Mouse (Mus musculus) adrenal gland, adult 18-20 months (tissue): ENCODE results near the gene Rps6kb2. TPM values are rescaled to one million over a fixed set of nuclear protein-coding genes. Genes with fewer than 3 reads are reported as not detected.
A peak's percentile ranks its signal among the peaks of the same experiment; 100 is the strongest.
"Not testable (repeated sequence)": the region's sequence is repeated elsewhere in the genome, so short reads cannot be mapped to it uniquely, and the experiment has no call there.

Experiments used
- DNase-seq, 2 experiments: peaks; one replicate each; pipeline ENCODE4 v3.0.0; 2021 to 2022; ENCODE audit warnings: low spot score in 2 of 2
- total RNA-seq, 2 experiments: library from RNA; stranded (reverse); gene quantifications; 1 replicate in 1 of 2; 2 replicates in 1 of 2; pipeline ENCODE4 v1.2.3; 2021

Gene Rps6kb2
- total RNA-seq, 2 experiments from 2014 or later, result 30.2 to 36.3 TPM

- DNase-seq, result no peak
Measured at GRCm38 (mm10) chr19:4143759-4144268, 19.3 kb downstream of the Rps6kb2 start, which contains the start of gene Cabp4. TSS of gene Cabp4 (minus strand) at chr19:4144033.

- DNase-seq, result no peak
Measured at GRCm38 (mm10) chr19:4142416-4143173, 20.6 kb downstream of the Rps6kb2 start.

GRCm38 (mm10) chr19:4140147-4140546 lies 23.0 kb downstream of the Rps6kb2 start:
- DNase-seq, result no peak

- no peak for DNase-seq
Measured at GRCm38 (mm10) chr19:4139446-4139845, 23.7 kb downstream of the Rps6kb2 start, which contains the start of gene Gpr152. TSS of gene Gpr152 (plus strand) at chr19:4139787.

GRCm38 (mm10) chr19:4137913-4138312 lies 25.2 kb downstream of the Rps6kb2 start:
- no peak for DNase-seq

- no peak for DNase-seq
Measured at GRCm38 (mm10) chr19:4136463-4136862, 26.7 kb downstream of the Rps6kb2 start.

GRCm38 (mm10) chr19:4135963-4136345 lies 27.2 kb downstream of the Rps6kb2 start:
- DNase-seq, result not testable (repeated sequence)

- not testable (repeated sequence) for DNase-seq
Measured at GRCm38 (mm10) chr19:4135229-4135962, 27.8 kb downstream of the Rps6kb2 start.

- no peak for DNase-seq
Measured at GRCm38 (mm10) chr19:4134354-4134753, 28.8 kb downstream of the Rps6kb2 start.

- DNase-seq, result no peak
Measured at GRCm38 (mm10) chr19:4131768-4132167, 31.4 kb downstream of the Rps6kb2 start.

- DNase-seq, result no peak
Measured at GRCm38 (mm10) chr19:4131075-4131474, 32.1 kb downstream of the Rps6kb2 start.

- no peak for DNase-seq
Measured at GRCm38 (mm10) chr19:4130106-4130505, 33.0 kb downstream of the Rps6kb2 start.

- no peak for DNase-seq
Measured at GRCm38 (mm10) chr19:4129462-4129861, 33.7 kb downstream of the Rps6kb2 start.

GRCm38 (mm10) chr19:4126759-4127495 lies 36.2 kb downstream of the Rps6kb2 start:
- DNase-seq, result no peak

GRCm38 (mm10) chr19:4125741-4126696 lies 37.1 kb downstream of the Rps6kb2 start, which contains the start of gene Aip:
TSS of gene Aip (minus strand) at chr19:4125858.
- DNase-seq, result peak; percentile 95

- DNase-seq, result not testable (repeated sequence)
Measured at GRCm38 (mm10) chr19:4125268-4125667, 37.9 kb downstream of the Rps6kb2 start.

GRCm38 (mm10) chr19:4124432-4124831 lies 38.7 kb downstream of the Rps6kb2 start:
- no peak for DNase-seq

- no peak for DNase-seq
Measured at GRCm38 (mm10) chr19:4122411-4123370, 40.5 kb downstream of the Rps6kb2 start.

GRCm38 (mm10) chr19:4121896-4122295 lies 41.3 kb downstream of the Rps6kb2 start:
- DNase-seq, result not testable (repeated sequence)
